In genomic region chr14:59737734-59738294, GRCm38 (mm10) we compare ENCODE assay signal across 20 mouse cellular contexts.
DNase-seq lines count a peak whose midpoint lies in the region; ATAC-seq lines count a peak whose summit lies in the region.
"Had no signal": no experiment of that assay in that cellular context is flagged by ENCODE, and none has a peak within 500 bp of the region (broad histone marks: within the 10 kb centered on the region; RNA-seq: fewer than 3 reads in every experiment).

No protein-coding gene starts in this region.

- H3K4me2 ChIP-seq in midbrain, embryonic 14.5 days (ENCODE audit: low read length) = no peak overlapping the region
- no peak overlapping the region for H3K4me2 ChIP-seq in forebrain, embryonic 13.5 days
- H3K4me2 ChIP-seq: limb, embryonic 12.5 days; liver, embryonic 12.5 days had no signal

- no peaks in the 10 kb centered on the region for H3K9me3 ChIP-seq in midbrain, embryonic 14.5 days (ENCODE audit: control insufficient read depth, low read length)
- no peaks in the 10 kb centered on the region for H3K9me3 ChIP-seq in midbrain, embryonic 10.5 days (replicated peaks)
- H3K9me3 ChIP-seq in forebrain, embryonic 13.5 days (replicated peaks) = no peaks in the 10 kb centered on the region
- H3K9me3 ChIP-seq: embryonic facial prominence, embryonic 10.5 days; hindbrain, embryonic 10.5 days; limb, embryonic 12.5 days; liver, embryonic 12.5 days had no signal

- no peak overlapping the region for H3K27ac ChIP-seq in midbrain, embryonic 14.5 days (replicated peaks; ENCODE audit: low read depth, low read length)
- H3K27ac ChIP-seq in midbrain, embryonic 10.5 days (replicated peaks) = no peak overlapping the region
- peak overlapping the region; percentile 78 for H3K27ac ChIP-seq in forebrain, embryonic 13.5 days
- H3K27ac ChIP-seq: embryonic facial prominence, embryonic 10.5 days; hindbrain, embryonic 10.5 days; limb, embryonic 12.5 days; liver, embryonic 12.5 days had no signal

- H3K36me3 ChIP-seq in midbrain, embryonic 14.5 days (ENCODE audit: control insufficient read depth, insufficient read depth, low read length) = no peaks in the 10 kb centered on the region
- no peaks in the 10 kb centered on the region for H3K36me3 ChIP-seq in midbrain, embryonic 10.5 days
- no peaks in the 10 kb centered on the region for H3K36me3 ChIP-seq in forebrain, embryonic 13.5 days (ENCODE audit: poor library complexity, severe bottlenecking)
- H3K36me3 ChIP-seq: embryonic facial prominence, embryonic 10.5 days; hindbrain, embryonic 10.5 days; limb, embryonic 12.5 days; liver, embryonic 12.5 days had no signal

- H3K4me1 ChIP-seq in midbrain, embryonic 14.5 days (ENCODE audit: control insufficient read depth, insufficient read depth, low read length) = peaks cover 20% of the 10 kb centered on the region
- H3K4me1 ChIP-seq in midbrain, embryonic 10.5 days = peaks cover 34% of the 10 kb centered on the region
- peaks cover 30% of the 10 kb centered on the region for H3K4me1 ChIP-seq in forebrain, embryonic 13.5 days
- H3K4me1 ChIP-seq: liver, embryonic 12.5 days had no signal

- peak; percentile 71 for DNase-seq in heart, adult 11 months
- no peak for DNase-seq in heart, postnatal 4 days
- DNase-seq in midbrain, embryonic 14.5 days = peak; percentile 41
- DNase-seq in midbrain, embryonic 10.5 days (ENCODE audit: low spot score) = no peak
- DNase-seq in right cerebral cortex, postnatal 36 days (ENCODE audit: low spot score in 2 of 2) = no peak
- DNase-seq: adrenal gland, adult 2 months; B cell, adult 2 months; cerebellum, adult 18-20 months; cerebellum, postnatal 25 days; kidney, postnatal 25 days; lung, adult 2 months; lung, postnatal 14 days; spleen, adult 18-20 months had no signal

- no peak overlapping the region for H3K9ac ChIP-seq in midbrain, embryonic 14.5 days (replicated peaks; ENCODE audit: low read length)
- no peak overlapping the region for H3K9ac ChIP-seq in forebrain, embryonic 13.5 days
- H3K9ac ChIP-seq: limb, embryonic 12.5 days; liver, embryonic 12.5 days had no signal

- ATAC-seq in midbrain, embryonic 14.5 days (ENCODE audit: low FRiP score, low TSS enrichment) = no peak
- peak; percentile 48 for ATAC-seq in forebrain, embryonic 13.5 days
- ATAC-seq in erythroid progenitor cell, adult 5-6 weeks (replicated peaks; ENCODE audit: low FRiP score, poor library complexity, severe bottlenecking) = no peak
- ATAC-seq: intestine, postnatal 0 days; liver, embryonic 12.5 days had no signal

- no peak overlapping the region for H3K4me3 ChIP-seq in midbrain, embryonic 14.5 days (replicated peaks; ENCODE audit: low read depth, low read length)
- no peak overlapping the region for H3K4me3 ChIP-seq in midbrain, embryonic 10.5 days
- no peak overlapping the region for H3K4me3 ChIP-seq in forebrain, embryonic 13.5 days
- H3K4me3 ChIP-seq: embryonic facial prominence, embryonic 10.5 days; hindbrain, embryonic 10.5 days; limb, embryonic 12.5 days; liver, embryonic 12.5 days had no signal

- 47% methylated on average over 8 of the region's 8 CpGs for WGBS in midbrain, embryonic 14.5 days
- whole genome bisulfite sequencing in midbrain, embryonic 10.5 days = 54% methylated on average over 8 of the region's 8 CpGs
- 29% methylated on average over 8 of the region's 8 CpGs for WGBS in forebrain, embryonic 13.5 days

- peaks cover 22% of the 10 kb centered on the region; the same call in 1 of the 2 replicates for H3K27me3 ChIP-seq in midbrain, embryonic 14.5 days (ENCODE audit: control insufficient read depth, insufficient read depth, low read length)
- peaks cover 91% of the 10 kb centered on the region for H3K27me3 ChIP-seq in midbrain, embryonic 10.5 days (ENCODE audit: low read depth, poor library complexity, severe bottlenecking)
- H3K27me3 ChIP-seq in forebrain, embryonic 13.5 days = peaks cover 18% of the 10 kb centered on the region; the same call in 1 of the 2 replicates
- H3K27me3 ChIP-seq: liver, embryonic 12.5 days had no signal

Comparison
In these comparisons a context has a peak if more than half of its experiments do, and no peak if none do; other contexts are left out.
1. DNase-seq: peak in heart, adult 11 months (single experiment) and midbrain, embryonic 14.5 days (single experiment); none in heart, postnatal 4 days (single experiment), midbrain, embryonic 10.5 days (single experiment) and right cerebral cortex, postnatal 36 days (0 of 2).